Mouse (Mus musculus) MEL (cell line): ENCODE results near the gene Tesc.

Source experiments
- NRF1 ChIP-seq: IDR thresholded peaks from 2 replicates; pipeline ENCODE4 v1.6.1; 2014; ENCODE audit warnings: low read depth, mild to moderate bottlenecking, inconsistent platforms, low read length, improper control_type of control experiment, moderate library complexity; ENCODE audit not compliant: poor library complexity, insufficient read depth, severe bottlenecking
- USF1 ChIP-seq: IDR thresholded peaks from 2 replicates; pipeline ENCODE4 v1.6.1; 2014; ENCODE audit warnings: low read depth, mild to moderate bottlenecking, inconsistent platforms, low read length, improper control_type of control experiment, moderate library complexity

- TF ChIP-seq NRF1 (no peak), USF1 (no peak)
These were observed 4.0 kb downstream of the Tesc start for GRCm38 (mm10) chr5:118031508-118031907.
